Mouse (Mus musculus): ENCODE measurements at regions not wholly inside any gene's neighbourhood (a gene's known extent, or its start where the extent isn't known, plus 50 kb on each side); places are given as distances from the start of the nearest gene placed in this dataset.

- Histone ChIP-seq H3K9me3 (ENCODE audit: control insufficient read depth, low read length) (no peaks in the 10 kb centered on the region), H3K36me3 (ENCODE audit: control insufficient read depth, insufficient read depth, low read length) (no peaks in the 10 kb centered on the region), H3K4me3 (ENCODE audit: low read depth, low read length) (no peak overlapping the region), H3K9ac (ENCODE audit: low read depth, low read length) (no peak overlapping the region), H3K27ac (ENCODE audit: low read depth, low read length) (no peak overlapping the region), H3K27me3 (replicated peaks; ENCODE audit: control insufficient read depth, insufficient read depth, low read length) (no peaks in the 10 kb centered on the region), H3K4me2 (no peak overlapping the region), H3K4me1 (replicated peaks; ENCODE audit: control insufficient read depth, insufficient read depth, low read length) (no peaks in the 10 kb centered on the region)
- 88% methylated on average over 3 of the region's 3 CpGs for WGBS
- no peak for ATAC-seq (replicated peaks; ENCODE audit: low FRiP score)
- DNase-seq (ENCODE audit: low spot score) = no peak
Observed at GRCm38 (mm10) chr10:44821666-44822065, 245.3 kb upstream of the Prep start.

GRCm38 (mm10) chr10:44820379-44820778 is 246.6 kb upstream of the Prep start:
- no peaks in the 10 kb centered on the region for H3K27me3 ChIP-seq (replicated peaks; ENCODE audit: control insufficient read depth, insufficient read depth, low read length)
- no peak overlapping the region for H3K27ac ChIP-seq (ENCODE audit: low read depth, low read length)
- no peak for DNase-seq (ENCODE audit: low spot score)
- no peak for ATAC-seq (replicated peaks; ENCODE audit: low FRiP score)
- H3K4me3 ChIP-seq (ENCODE audit: low read depth, low read length) = no peak overlapping the region
- no peak overlapping the region for H3K4me2 ChIP-seq
- no peaks in the 10 kb centered on the region for H3K36me3 ChIP-seq (ENCODE audit: control insufficient read depth, insufficient read depth, low read length)
- no peak overlapping the region for H3K9ac ChIP-seq (ENCODE audit: low read depth, low read length)
- WGBS = 45% methylated on average over 2 of the region's 2 CpGs
- H3K4me1 ChIP-seq (replicated peaks; ENCODE audit: control insufficient read depth, insufficient read depth, low read length) = no peaks in the 10 kb centered on the region
- H3K9me3 ChIP-seq (ENCODE audit: control insufficient read depth, low read length) = no peaks in the 10 kb centered on the region

- Histone ChIP-seq H3K9ac (ENCODE audit: low read depth, low read length) (no peak overlapping the region), H3K36me3 (ENCODE audit: control insufficient read depth, insufficient read depth, low read length) (no peaks in the 10 kb centered on the region), H3K9me3 (ENCODE audit: control insufficient read depth, low read length) (no peaks in the 10 kb centered on the region), H3K4me3 (ENCODE audit: low read depth, low read length) (no peak overlapping the region), H3K27me3 (replicated peaks; ENCODE audit: control insufficient read depth, insufficient read depth, low read length) (no peaks in the 10 kb centered on the region), H3K4me2 (no peak overlapping the region), H3K4me1 (replicated peaks; ENCODE audit: control insufficient read depth, insufficient read depth, low read length) (no peaks in the 10 kb centered on the region), H3K27ac (ENCODE audit: low read depth, low read length) (no peak overlapping the region)
- 83% methylated on average over 2 of the region's 2 CpGs for WGBS
- DNase-seq (ENCODE audit: low spot score) (no peak), ATAC-seq (replicated peaks; ENCODE audit: low FRiP score) (no peak)
Observed at GRCm38 (mm10) chr10:44819361-44819760, 247.6 kb upstream of the Prep start.

GRCm38 (mm10) chr10:44818615-44819014 is 248.4 kb upstream of the Prep start:
- no peak overlapping the region for H3K27ac ChIP-seq (ENCODE audit: low read depth, low read length)
- DNase-seq (ENCODE audit: low spot score) = no peak
- WGBS = 50% methylated on average over 1 of the region's 1 CpGs
- no peak for ATAC-seq (replicated peaks; ENCODE audit: low FRiP score)
- H3K4me2 ChIP-seq = no peak overlapping the region
- H3K4me3 ChIP-seq (ENCODE audit: low read depth, low read length) = no peak overlapping the region
- H3K9ac ChIP-seq (ENCODE audit: low read depth, low read length) = no peak overlapping the region
- H3K27me3 ChIP-seq (replicated peaks; ENCODE audit: control insufficient read depth, insufficient read depth, low read length) = no peaks in the 10 kb centered on the region
- H3K36me3 ChIP-seq (ENCODE audit: control insufficient read depth, insufficient read depth, low read length) = no peaks in the 10 kb centered on the region
- H3K9me3 ChIP-seq (ENCODE audit: control insufficient read depth, low read length) = no peaks in the 10 kb centered on the region
- H3K4me1 ChIP-seq (replicated peaks; ENCODE audit: control insufficient read depth, insufficient read depth, low read length) = no peaks in the 10 kb centered on the region

GRCm38 (mm10) chr10:44796205-44796604 is 267.9 kb upstream of the Prdm1 start:
- DNase-seq (ENCODE audit: low spot score) = no peak
- H3K4me1 ChIP-seq (replicated peaks; ENCODE audit: control insufficient read depth, insufficient read depth, low read length) = no peaks in the 10 kb centered on the region
- H3K27ac ChIP-seq (ENCODE audit: low read depth, low read length) = no peak overlapping the region
- H3K9me3 ChIP-seq (ENCODE audit: control insufficient read depth, low read length) = no peaks in the 10 kb centered on the region
- no peaks in the 10 kb centered on the region for H3K36me3 ChIP-seq (ENCODE audit: control insufficient read depth, insufficient read depth, low read length)
- ATAC-seq (replicated peaks; ENCODE audit: low FRiP score) = no peak
- H3K4me2 ChIP-seq = no peak overlapping the region
- no peaks in the 10 kb centered on the region for H3K27me3 ChIP-seq (replicated peaks; ENCODE audit: control insufficient read depth, insufficient read depth, low read length)
- H3K9ac ChIP-seq (ENCODE audit: low read depth, low read length) = no peak overlapping the region
- no peak overlapping the region for H3K4me3 ChIP-seq (ENCODE audit: low read depth, low read length)
- 48% methylated on average over 1 of the region's 1 CpGs for WGBS

- no peak overlapping the region for H3K9ac ChIP-seq (ENCODE audit: low read depth, low read length)
- WGBS = 84% methylated on average over 6 of the region's 6 CpGs
- no peak for DNase-seq (ENCODE audit: low spot score)
Observed at GRCm38 (mm10) chr10:44785386-44785785, 257.1 kb upstream of the Prdm1 start.

GRCm38 (mm10) chr10:44780381-44780958 is 252.2 kb upstream of the Prdm1 start:
- no peak overlapping the region for H3K4me3 ChIP-seq (ENCODE audit: low read depth, low read length)
- no peak overlapping the region for H3K9ac ChIP-seq (ENCODE audit: low read depth, low read length)
- no peaks in the 10 kb centered on the region for H3K36me3 ChIP-seq (ENCODE audit: control insufficient read depth, insufficient read depth, low read length)
- no peak overlapping the region for H3K4me2 ChIP-seq
- H3K9me3 ChIP-seq (ENCODE audit: control insufficient read depth, low read length) = no peaks in the 10 kb centered on the region
- H3K4me1 ChIP-seq (replicated peaks; ENCODE audit: control insufficient read depth, insufficient read depth, low read length) = no peaks in the 10 kb centered on the region
- H3K27me3 ChIP-seq (replicated peaks; ENCODE audit: control insufficient read depth, insufficient read depth, low read length) = no peaks in the 10 kb centered on the region
- ATAC-seq (replicated peaks; ENCODE audit: low FRiP score) (no peak), DNase-seq (ENCODE audit: low spot score) (no peak)
- WGBS = 79% methylated on average over 5 of the region's 5 CpGs
- H3K27ac ChIP-seq (ENCODE audit: low read depth, low read length) = no peak overlapping the region

More at GRCm38 (mm10) chr10:44785386-44785785, 257.1 kb upstream of the Prdm1 start:
- Histone ChIP-seq H3K36me3 (ENCODE audit: control insufficient read depth, insufficient read depth, low read length) (no peaks in the 10 kb centered on the region), H3K4me3 (ENCODE audit: low read depth, low read length) (no peak overlapping the region), H3K27me3 (replicated peaks; ENCODE audit: control insufficient read depth, insufficient read depth, low read length) (no peaks in the 10 kb centered on the region), H3K4me2 (no peak overlapping the region), H3K27ac (ENCODE audit: low read depth, low read length) (no peak overlapping the region), H3K9me3 (ENCODE audit: control insufficient read depth, low read length) (no peaks in the 10 kb centered on the region), H3K4me1 (replicated peaks; ENCODE audit: control insufficient read depth, insufficient read depth, low read length) (no peaks in the 10 kb centered on the region)
- no peak for ATAC-seq (replicated peaks; ENCODE audit: low FRiP score)

GRCm38 (mm10) chr10:44779568-44780207 is 251.4 kb upstream of the Prdm1 start:
- Histone ChIP-seq H3K4me1 (replicated peaks; ENCODE audit: control insufficient read depth, insufficient read depth, low read length) (no peaks in the 10 kb centered on the region), H3K27me3 (replicated peaks; ENCODE audit: control insufficient read depth, insufficient read depth, low read length) (no peaks in the 10 kb centered on the region), H3K4me3 (ENCODE audit: low read depth, low read length) (no peak overlapping the region), H3K27ac (ENCODE audit: low read depth, low read length) (no peak overlapping the region), H3K4me2 (no peak overlapping the region), H3K9ac (ENCODE audit: low read depth, low read length) (no peak overlapping the region), H3K9me3 (ENCODE audit: control insufficient read depth, low read length) (no peaks in the 10 kb centered on the region), H3K36me3 (ENCODE audit: control insufficient read depth, insufficient read depth, low read length) (no peaks in the 10 kb centered on the region)
- no peak for DNase-seq (ENCODE audit: low spot score)
- WGBS = 64% methylated on average over 8 of the region's 8 CpGs
- no peak for ATAC-seq (replicated peaks; ENCODE audit: low FRiP score)

- no peak overlapping the region for H3K4me2 ChIP-seq
- H3K4me3 ChIP-seq (ENCODE audit: low read depth, low read length) = no peak overlapping the region
- 87% methylated on average over 2 of the region's 2 CpGs for WGBS
- no peaks in the 10 kb centered on the region for H3K4me1 ChIP-seq (replicated peaks; ENCODE audit: control insufficient read depth, insufficient read depth, low read length)
- H3K9ac ChIP-seq (ENCODE audit: low read depth, low read length) = no peak overlapping the region
- no peaks in the 10 kb centered on the region for H3K36me3 ChIP-seq (ENCODE audit: control insufficient read depth, insufficient read depth, low read length)
- H3K9me3 ChIP-seq (ENCODE audit: control insufficient read depth, low read length) = no peaks in the 10 kb centered on the region
- DNase-seq (ENCODE audit: low spot score) = no peak
- no peaks in the 10 kb centered on the region for H3K27me3 ChIP-seq (replicated peaks; ENCODE audit: control insufficient read depth, insufficient read depth, low read length)
- ATAC-seq (replicated peaks; ENCODE audit: low FRiP score) = no peak
- no peak overlapping the region for H3K27ac ChIP-seq (ENCODE audit: low read depth, low read length)
Observed at GRCm38 (mm10) chr10:44777214-44777613, 248.9 kb upstream of the Prdm1 start.

All from liver, embryonic 11.5 days (tissue).